Mouse (Mus musculus): Measurements from ENCODE around the gene Zfp90.
"Not testable (repeated sequence)": the region's sequence is repeated elsewhere in the genome, so short reads cannot be mapped to it uniquely, and the experiment has no call there.

Zfp90 gene

GRCm38 (mm10) chr8:106415182-106415971 lies at the start of gene Zfp90:
Gene Zfp90, plus strand, starts transcription at chr8:106415327.
- peak; percentile 89 for DNase-seq (ENCODE audit: low spot score)

DNA sequence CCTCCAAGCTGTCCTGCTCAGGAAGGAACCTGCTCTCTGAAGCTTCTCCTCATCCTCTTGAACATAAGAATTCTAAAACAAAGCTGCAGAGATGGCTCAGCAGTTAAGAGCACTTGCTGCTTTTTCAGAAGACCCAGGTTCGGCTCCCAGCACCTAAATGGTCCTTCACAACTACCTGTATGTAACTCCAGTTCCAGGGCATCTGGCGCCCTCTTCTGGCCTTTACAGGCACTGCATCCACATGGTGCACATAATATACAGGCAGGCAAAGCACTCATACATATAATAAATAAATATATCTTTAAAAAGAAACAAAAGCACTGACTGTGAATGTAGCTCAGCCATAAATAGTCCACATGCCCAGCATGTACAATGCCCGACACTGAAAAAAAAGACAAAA lies 46.6 kb upstream of the Zfp90 start:
- DNase-seq (ENCODE audit: low spot score) = no peak

DNA sequence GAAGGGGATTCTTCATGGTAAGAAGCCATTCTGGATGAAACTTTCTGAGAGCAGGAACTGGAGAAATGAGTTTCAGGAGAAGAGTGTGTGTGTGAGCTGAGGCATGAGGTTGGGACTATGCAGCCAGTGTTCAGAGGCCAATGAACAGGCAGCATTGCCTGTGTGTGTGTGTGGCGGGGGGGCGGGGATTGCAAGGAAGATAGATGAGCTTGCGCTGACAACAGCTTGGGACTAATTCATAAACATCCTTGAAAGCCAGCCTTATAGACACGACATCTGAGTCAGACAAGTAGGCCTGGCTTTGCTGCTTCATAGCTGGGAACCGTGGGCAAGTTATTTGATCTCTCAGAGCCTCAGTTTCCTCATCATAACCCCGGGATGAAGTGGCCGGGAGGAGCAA lies 46.1 kb upstream of the Zfp90 start:
- DNase-seq (ENCODE audit: low spot score) = no peak

DNA sequence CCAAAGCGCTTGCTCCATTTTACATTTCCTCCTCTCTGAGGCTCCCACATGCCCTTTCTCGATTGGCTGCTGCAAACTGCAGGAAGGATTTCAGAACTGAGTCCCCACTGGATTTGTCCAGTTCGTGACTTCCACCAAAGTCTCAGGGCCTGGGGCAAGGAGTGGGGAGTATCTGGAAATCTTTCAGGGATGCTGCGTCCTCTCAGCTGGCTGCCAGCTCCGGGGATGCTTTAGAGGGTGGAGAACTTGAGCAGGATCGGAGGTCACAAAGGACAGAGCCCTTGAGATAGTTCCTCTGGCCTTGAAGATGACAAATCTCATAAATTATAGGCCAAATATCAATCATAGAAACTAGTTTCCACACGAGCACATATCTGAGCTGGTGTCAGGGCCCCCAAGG lies 39.2 kb upstream of the Zfp90 start:
- DNase-seq (ENCODE audit: low spot score) = no peak

DNA sequence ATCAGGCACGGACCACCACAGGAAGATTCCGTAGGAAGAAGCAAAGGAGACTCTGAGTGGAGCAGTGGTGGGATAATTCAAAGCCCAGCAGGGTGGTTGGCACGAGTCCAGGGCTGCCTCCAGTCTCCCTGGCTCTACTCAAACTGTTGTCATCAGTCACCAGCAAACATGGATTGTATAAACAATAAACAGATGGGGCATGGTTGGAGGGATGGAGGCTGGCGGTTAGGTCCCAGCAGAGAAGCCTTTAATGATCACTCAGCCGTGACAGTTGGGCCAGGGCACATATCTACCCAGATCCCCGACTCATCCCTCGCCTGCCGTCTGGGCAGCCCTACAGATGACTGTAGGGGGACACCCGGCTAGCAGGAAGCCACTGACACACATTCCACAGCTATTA lies 38.3 kb upstream of the Zfp90 start:
- DNase-seq (ENCODE audit: low spot score) = no peak

DNA sequence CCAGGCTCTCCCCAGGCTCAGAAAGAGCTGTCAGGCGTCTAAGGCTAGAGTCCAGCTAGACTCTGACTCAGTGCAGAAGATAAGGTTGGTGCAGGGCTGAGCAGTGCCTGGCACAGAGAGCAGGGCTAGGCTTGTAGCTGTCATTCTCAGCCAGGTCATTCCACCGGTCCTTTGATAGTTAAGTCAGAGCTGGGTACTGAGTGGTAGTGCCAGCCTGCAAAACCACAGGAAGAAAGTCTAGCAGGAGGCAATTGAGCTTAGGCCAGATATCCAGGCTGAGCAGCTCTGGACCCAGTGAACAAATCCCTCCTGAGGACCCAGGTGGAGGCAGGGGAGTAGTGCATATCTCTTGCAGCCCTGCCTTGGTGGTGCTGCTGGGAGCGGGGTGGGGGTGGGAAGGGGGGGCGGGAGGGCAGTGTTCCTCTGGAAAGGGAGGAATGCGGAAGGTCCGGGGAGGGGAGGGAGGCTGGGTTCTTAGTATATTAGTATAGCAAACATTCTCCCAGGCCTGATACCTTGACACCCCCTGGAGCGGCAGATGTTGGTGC lies 36.6 kb upstream of the Zfp90 start:
- no peak for DNase-seq (ENCODE audit: low spot score)

- no peak for DNase-seq (ENCODE audit: low spot score)
Measured at GRCm38 (mm10) chr8:106379357-106379756, 35.8 kb upstream of the Zfp90 start.

- DNase-seq (ENCODE audit: low spot score) = no peak
Measured at GRCm38 (mm10) chr8:106381026-106381425, 34.1 kb upstream of the Zfp90 start.

GRCm38 (mm10) chr8:106387801-106388415 lies 27.2 kb upstream of the Zfp90 start:
- no peak for DNase-seq (ENCODE audit: low spot score)

DNA sequence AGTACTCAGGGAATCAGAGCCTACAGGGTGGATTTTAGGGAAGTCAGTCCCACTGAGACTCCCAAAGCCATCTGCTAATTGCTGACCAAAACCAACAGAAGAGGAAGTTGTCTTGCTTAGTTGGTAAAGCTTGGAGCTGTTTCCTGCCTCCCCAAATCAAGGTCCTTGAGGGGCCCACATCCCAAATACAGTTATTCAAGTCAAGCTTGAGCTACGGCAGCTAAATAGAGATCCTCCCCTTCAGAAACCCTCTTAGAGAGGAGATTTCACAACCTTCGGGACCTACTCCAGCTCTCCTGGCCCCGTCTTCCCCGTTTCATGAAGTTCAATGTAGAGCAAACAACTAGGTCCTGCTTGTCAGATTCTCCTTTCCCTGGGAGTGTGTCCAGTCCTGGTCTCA lies 20.6 kb upstream of the Zfp90 start:
- no peak for DNase-seq (ENCODE audit: low spot score)

DNA sequence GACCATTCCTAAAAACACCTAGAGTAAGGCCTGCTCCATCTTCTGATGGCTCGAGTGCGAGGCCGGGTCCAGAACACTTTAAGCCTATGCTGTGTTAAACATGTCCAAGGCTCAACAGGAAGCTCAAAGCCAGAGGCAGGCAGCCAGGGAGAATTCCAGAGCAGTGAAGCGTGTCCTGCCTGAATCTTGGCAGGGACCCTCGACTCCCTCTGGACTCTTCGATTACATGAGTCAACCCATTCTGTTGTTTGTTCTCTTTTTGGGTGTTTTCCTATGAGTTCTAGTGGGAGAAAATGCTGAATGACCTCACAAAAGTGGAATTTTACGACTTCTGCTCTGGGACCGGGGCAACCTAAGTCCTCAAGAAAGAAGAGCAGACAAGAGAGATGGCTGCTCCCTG lies 15.4 kb upstream of the Zfp90 start:
- DNase-seq (ENCODE audit: low spot score) = peak; percentile 54

DNA sequence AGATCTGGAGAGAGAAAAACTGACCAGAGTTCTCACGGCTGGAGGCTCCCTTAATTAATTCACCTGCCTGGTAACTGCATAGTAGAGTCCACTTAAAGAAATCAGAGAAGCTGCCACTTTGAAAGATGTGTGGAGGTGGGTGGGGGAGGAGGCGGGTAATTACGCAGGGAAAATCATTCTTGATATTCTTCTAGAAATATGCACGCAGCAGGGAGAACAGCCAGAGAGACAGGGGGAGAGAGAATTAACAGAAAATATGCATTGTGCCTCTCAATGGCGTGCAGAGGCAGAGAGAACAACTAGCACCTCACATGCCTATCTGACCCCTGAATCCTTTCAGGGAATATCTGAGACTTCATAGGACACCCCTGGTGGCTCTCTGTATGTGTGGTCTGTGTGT lies 14.9 kb upstream of the Zfp90 start:
- DNase-seq (ENCODE audit: low spot score) = no peak

- peak; percentile 48 for DNase-seq (ENCODE audit: low spot score)
Measured at GRCm38 (mm10) chr8:106403246-106403933, 11.7 kb upstream of the Zfp90 start.

- DNase-seq (ENCODE audit: low spot score) = no peak
Measured at GRCm38 (mm10) chr8:106404825-106405224, 10.3 kb upstream of the Zfp90 start.

GRCm38 (mm10) chr8:106405810-106406209 lies 9.3 kb upstream of the Zfp90 start:
- DNase-seq (ENCODE audit: low spot score) = no peak

GRCm38 (mm10) chr8:106410055-106410454 lies 5.1 kb upstream of the Zfp90 start:
- DNase-seq (ENCODE audit: low spot score) = no peak

DNA sequence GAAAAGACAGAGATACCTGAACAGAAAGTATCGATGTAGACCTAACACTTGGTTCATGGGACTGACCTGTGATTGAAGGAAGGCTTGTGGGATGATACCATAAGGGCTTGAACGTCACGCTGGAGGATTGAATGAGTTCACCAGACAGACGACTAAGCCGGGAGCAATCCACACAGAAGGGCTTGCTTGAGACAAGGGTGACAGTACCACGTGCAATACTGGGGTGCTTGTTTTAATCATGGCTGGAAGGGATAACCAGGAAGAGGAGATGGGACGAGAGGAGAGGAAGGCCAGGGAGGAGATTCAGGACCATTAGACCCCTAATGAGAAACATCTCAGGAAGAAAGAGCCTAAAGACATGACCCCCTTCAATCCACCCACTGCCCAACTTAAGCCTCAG lies 4.6 kb upstream of the Zfp90 start:
- DNase-seq (ENCODE audit: low spot score) = no peak

DNA sequence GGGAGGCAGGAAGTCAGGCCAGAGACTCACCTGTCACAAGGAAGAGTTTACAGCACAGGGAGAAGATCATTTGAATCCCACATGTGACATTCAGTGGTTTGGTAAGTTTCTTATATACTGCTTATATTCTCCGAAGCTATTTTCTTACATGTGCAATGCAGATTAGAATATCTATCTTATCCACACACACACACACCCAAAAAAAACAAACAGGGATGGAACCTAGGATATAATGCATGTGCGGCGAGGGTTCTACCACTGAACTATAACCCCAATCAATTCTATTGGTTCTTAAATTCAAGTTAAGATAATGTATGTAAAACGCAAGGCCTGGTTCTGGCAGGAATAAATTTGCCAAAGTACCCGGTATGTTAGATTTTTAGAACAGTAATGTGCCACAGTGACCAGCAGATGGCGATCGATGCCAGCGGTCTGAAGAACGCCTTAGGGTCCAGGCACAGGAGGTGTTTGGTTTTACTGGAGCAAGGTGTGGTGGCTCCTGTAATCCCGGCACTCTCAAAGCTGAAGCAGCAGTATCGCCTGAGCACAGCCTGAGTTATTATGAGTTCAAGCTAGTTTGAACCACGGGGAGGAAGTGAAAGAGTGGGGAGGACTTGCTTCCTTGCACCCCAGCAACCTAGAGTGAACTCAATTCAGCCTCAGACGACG lies 3.2 kb upstream of the Zfp90 start:
- peak; percentile 60 for DNase-seq (ENCODE audit: low spot score)

DNA sequence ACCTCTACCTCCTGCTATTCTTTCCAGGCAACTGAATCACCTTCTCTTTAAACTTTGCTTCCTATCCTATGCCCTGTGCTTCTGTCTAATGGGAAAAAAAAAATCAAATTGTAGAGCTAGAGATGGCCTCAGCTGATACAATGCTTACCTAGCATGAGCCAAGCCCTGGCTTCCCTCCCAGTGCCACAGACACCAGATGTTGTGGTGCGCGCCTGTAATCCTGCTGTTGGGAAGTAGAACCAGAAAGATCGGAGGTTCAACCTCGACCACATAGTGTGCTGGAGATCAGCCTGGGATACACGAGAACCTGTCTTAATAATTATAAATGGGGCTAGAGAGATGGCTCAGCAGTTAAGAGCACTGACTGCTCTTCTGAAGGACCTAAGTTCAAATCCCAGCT lies 2.6 kb downstream of the Zfp90 start:
- no peak for DNase-seq (ENCODE audit: low spot score)

- no peak for DNase-seq (ENCODE audit: low spot score)
Measured at GRCm38 (mm10) chr8:106431088-106431487, 16.0 kb downstream of the Zfp90 start.

- DNase-seq (ENCODE audit: low spot score) = not testable (repeated sequence)
Measured at GRCm38 (mm10) chr8:106431952-106432351, 16.8 kb downstream of the Zfp90 start.

DNA sequence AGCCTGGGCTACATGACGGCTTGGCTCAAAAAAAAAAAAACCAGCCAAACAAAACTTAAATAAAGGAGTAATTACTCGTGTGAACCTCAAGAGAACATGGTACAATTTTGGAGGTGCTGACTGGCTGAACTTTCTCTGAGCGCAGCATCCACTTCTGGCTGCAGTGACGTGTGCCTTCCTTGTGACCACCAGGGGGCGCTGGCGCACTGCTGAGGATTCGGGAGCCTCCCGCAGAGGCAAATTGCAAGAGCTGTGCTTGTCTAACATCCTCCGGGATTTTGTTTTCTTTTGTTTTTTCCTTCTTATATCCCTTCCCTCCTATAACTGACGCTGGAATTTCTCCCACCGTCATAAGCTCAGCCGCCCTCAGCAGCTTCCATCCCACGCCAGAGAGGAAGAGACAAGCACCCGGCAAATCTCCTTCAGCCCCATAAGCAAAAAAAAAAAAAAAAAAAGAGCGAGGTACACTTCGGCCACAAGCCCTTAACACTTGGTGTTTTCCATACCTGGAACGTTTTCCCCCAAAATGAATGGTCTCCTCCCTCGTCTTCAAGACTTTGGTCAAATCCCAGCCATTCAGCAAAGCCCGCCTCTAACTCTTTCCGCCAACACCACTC lies 17.9 kb downstream of the Zfp90 start:
- DNase-seq (ENCODE audit: low spot score) = peak; percentile 83

Measured in ovary, postnatal 14 days (tissue).